Mouse (Mus musculus) spleen, postnatal 14 days (tissue): ENCODE measurements around the gene Klhl29.

Experiments used
- DNase-seq, 2 experiments: peaks; one replicate each; pipeline ENCODE4 v3.0.0; 2021 to 2022; ENCODE audit warnings: low spot score in 2 of 2

The Klhl29 gene

GRCm38 (mm10) chr12:5129190-5129589 lies 246.3 kb downstream of the Klhl29 start:
- no peak for DNase-seq

- DNase-seq = no peak
Observed at GRCm38 (mm10) chr12:5125907-5126306, 249.6 kb downstream of the Klhl29 start.

GRCm38 (mm10) chr12:5122972-5123371 lies 252.5 kb downstream of the Klhl29 start:
- DNase-seq = no peak

- DNase-seq = no peak
Observed at GRCm38 (mm10) chr12:5120249-5120648, 255.2 kb downstream of the Klhl29 start.

GRCm38 (mm10) chr12:5119726-5120125 lies 255.8 kb downstream of the Klhl29 start:
- peak in 1 of 2 experiments; percentile 3 for DNase-seq

GRCm38 (mm10) chr12:5119286-5119685 lies 256.2 kb downstream of the Klhl29 start:
- DNase-seq = no peak

GRCm38 (mm10) chr12:5116605-5117004 lies 258.9 kb downstream of the Klhl29 start:
- no peak for DNase-seq

- DNase-seq = no peak
Observed at GRCm38 (mm10) chr12:5114631-5115030, 260.9 kb downstream of the Klhl29 start.

GRCm38 (mm10) chr12:5111343-5111742 lies 264.1 kb downstream of the Klhl29 start:
- DNase-seq = no peak

- no peak for DNase-seq
Observed at GRCm38 (mm10) chr12:5108613-5109012, 266.9 kb downstream of the Klhl29 start.

- DNase-seq = no peak
Observed at GRCm38 (mm10) chr12:5107795-5108194, 267.7 kb downstream of the Klhl29 start.

- no peak for DNase-seq
Observed at GRCm38 (mm10) chr12:5104422-5105052, 270.9 kb downstream of the Klhl29 start.

- no peak for DNase-seq
Observed at GRCm38 (mm10) chr12:5101411-5102024, 274.0 kb downstream of the Klhl29 start.

- DNase-seq = no peak
Observed at GRCm38 (mm10) chr12:5099572-5099971, 275.9 kb downstream of the Klhl29 start.

- no peak for DNase-seq
Observed at GRCm38 (mm10) chr12:5088639-5089038, 286.8 kb downstream of the Klhl29 start.

- no peak for DNase-seq
Observed at GRCm38 (mm10) chr12:5087787-5088519, 287.5 kb downstream of the Klhl29 start.

GRCm38 (mm10) chr12:5084714-5085113 lies 290.8 kb downstream of the Klhl29 start:
- no peak for DNase-seq

GRCm38 (mm10) chr12:5081480-5081879 lies 294.0 kb downstream of the Klhl29 start:
- DNase-seq = no peak

- no peak for DNase-seq
Observed at GRCm38 (mm10) chr12:5073191-5073590, 302.3 kb downstream of the Klhl29 start.

GRCm38 (mm10) chr12:5070131-5070530 lies 305.4 kb downstream of the Klhl29 start:
- DNase-seq = no peak

- DNase-seq = no peak
Observed at GRCm38 (mm10) chr12:5067590-5067989, 307.9 kb downstream of the Klhl29 start.

- DNase-seq = no peak
Observed at GRCm38 (mm10) chr12:5048104-5048503, 327.4 kb downstream of the Klhl29 start.

GRCm38 (mm10) chr12:5044141-5044540 lies 331.3 kb downstream of the Klhl29 start:
- no peak for DNase-seq
